Mouse (Mus musculus) limb, embryonic 13.5 days (tissue): ENCODE measurements around the gene Hoxd8. TPM values are rescaled to one million over a fixed set of nuclear protein-coding genes. Genes with fewer than 3 reads are reported as not detected.

Experiments
- ATAC-seq: fragments of 200-750 bp; cut with Nextera tagmentation; 2 replicates; pipeline ENCODE4 v1.8.0; 2017; ENCODE audit warnings: low read depth, moderate number of reproducible peaks, moderate TSS enrichment; ENCODE audit not compliant: low FRiP score
- H3K27ac ChIP-seq: fragments of 300-500 bp; sonication (generic); 2 replicates; pipeline ENCODE4 v1.5.1; 2015; ENCODE audit warnings: inconsistent platforms, mild to moderate bottlenecking, moderate library complexity
- H3K27me3 ChIP-seq: fragments of 300-500 bp; sonication (generic); 2 replicates; pipeline ENCODE4 v1.6.1; 2015; ENCODE audit warnings: mild to moderate bottlenecking, inconsistent platforms
- H3K36me3 ChIP-seq: fragments of 300-500 bp; sonication (generic); 2 replicates; pipeline ENCODE4 v1.6.1; 2015; ENCODE audit warnings: inconsistent platforms, mild to moderate bottlenecking, moderate library complexity
- H3K4me1 ChIP-seq: fragments of 300-500 bp; sonication (generic); 2 replicates; pipeline ENCODE4 v1.6.1; 2015; ENCODE audit warnings: inconsistent platforms
- H3K4me2 ChIP-seq: fragments of 300-500 bp; sonication (generic); replicated peaks from 2 replicates; pipeline ENCODE4 v1.6.1; 2015; ENCODE audit warnings: inconsistent platforms, mild to moderate bottlenecking, moderate library complexity
- H3K4me3 ChIP-seq: fragments of 300-500 bp; sonication (generic); 2 replicates; pipeline ENCODE4 v1.5.1; 2015; ENCODE audit warnings: moderate library complexity, mild to moderate bottlenecking, inconsistent platforms
- H3K9ac ChIP-seq: fragments of 300-500 bp; sonication (generic); 2 replicates; pipeline ENCODE4 v1.6.1; 2015; ENCODE audit warnings: mild to moderate bottlenecking, inconsistent platforms
- H3K9me3 ChIP-seq: fragments of 300-500 bp; sonication (generic); 2 replicates; pipeline ENCODE4 v1.6.1; 2016; ENCODE audit warnings: inconsistent platforms
- WGBS: fragments of 180-500 bp; shearing (Covaris S2); methylation state at CpG from one replicate; pipeline ENCODE4 v1.1.7; 2015; 5-methylcytosine and 5-hydroxymethylcytosine counted together
- polyA plus RNA-seq: library from polyadenylated mRNA; unstranded; fragments of >200 nt; fragmentation: Nextera tagmentation; extraction: Ambion mirVana; gene quantifications from 2 replicates; pipeline ENCODE4 v1.2.1, GENCODE M21; 2015

Hoxd8 gene
- polyA plus RNA-seq, 1 experiment from 2014 or later: 7.5 TPM

- H3K9ac ChIP-seq: 0 out of 2 replicates have a peak overlapping the region, but pooled peaks have one; percentile 87
- H3K4me3 ChIP-seq: peak overlapping the region; percentile 63
- no peaks in the 10 kb centered on the region for H3K9me3 ChIP-seq
- no peak for ATAC-seq
- H3K36me3 ChIP-seq: no peaks in the 10 kb centered on the region
- 6% methylated on average over 26 of the region's 26 CpGs for WGBS
- peak overlapping the region; percentile 44; the same call in 1 of the 2 replicates for H3K27ac ChIP-seq
- peaks cover 39% of the 10 kb centered on the region for H3K4me1 ChIP-seq
- H3K27me3 ChIP-seq: peaks cover 85% of the 10 kb centered on the region
- peak overlapping the region; percentile 77 for H3K4me2 ChIP-seq
These were observed 559 bp upstream of the Hoxd8 start for GRCm38 (mm10) chr2:74703720-74704392.

- 2% methylated on average over 20 of the region's 66 CpGs for WGBS
- ATAC-seq: peak; percentile 24; the same call in 1 of the 2 replicates
- Histone ChIP-seq H3K9ac (peak overlapping the region; percentile 87), H3K4me3 (peak overlapping the region; percentile 63), H3K36me3 (no peaks in the 10 kb centered on the region), H3K27me3 (peaks cover 87% of the 10 kb centered on the region), H3K4me2 (peak overlapping the region; percentile 77), H3K9me3 (no peaks in the 10 kb centered on the region), H3K27ac (peak overlapping the region; percentile 90), H3K4me1 (peaks cover 29% of the 10 kb centered on the region)
These were observed 618 bp downstream of the Hoxd8 start for GRCm38 (mm10) chr2:74704999-74705466.

- Histone ChIP-seq H3K4me3 (peak overlapping the region; percentile 63), H3K27me3 (peaks cover 87% of the 10 kb centered on the region), H3K4me1 (peaks cover 23% of the 10 kb centered on the region), H3K9ac (peak overlapping the region; percentile 87), H3K27ac (peak overlapping the region; percentile 90), H3K4me2 (peak overlapping the region; percentile 77), H3K9me3 (no peaks in the 10 kb centered on the region), H3K36me3 (no peaks in the 10 kb centered on the region)
- ATAC-seq: no peak
- WGBS: under 1% methylated on average over 52 of the region's 85 CpGs
These were observed 1.2 kb downstream of the Hoxd8 start for GRCm38 (mm10) chr2:74705467-74706089.

- H3K36me3 ChIP-seq: no peaks in the 10 kb centered on the region
- H3K4me3 ChIP-seq: peak overlapping the region; percentile 63
- peak overlapping the region; percentile 87 for H3K9ac ChIP-seq
- H3K9me3 ChIP-seq: no peaks in the 10 kb centered on the region
- H3K27ac ChIP-seq: no peak overlapping the region
- under 1% methylated on average over 13 of the region's 13 CpGs for WGBS
- H3K27me3 ChIP-seq: peaks cover 85% of the 10 kb centered on the region
- no peak for ATAC-seq
- H3K4me2 ChIP-seq: peak overlapping the region; percentile 77
- H3K4me1 ChIP-seq: peaks cover 19% of the 10 kb centered on the region
These were observed 2.1 kb downstream of the Hoxd8 start for GRCm38 (mm10) chr2:74706393-74706960.

- Histone ChIP-seq H3K27me3 (peaks cover 91% of the 10 kb centered on the region), H3K4me3 (peak overlapping the region; percentile 24), H3K4me1 (peaks cover 27% of the 10 kb centered on the region), H3K9me3 (no peaks in the 10 kb centered on the region), H3K9ac (0 out of 2 replicates have a peak overlapping the region, but pooled peaks have one; percentile 48), H3K27ac (no peak overlapping the region), H3K4me2 (peak overlapping the region; percentile 47), H3K36me3 (no peaks in the 10 kb centered on the region)
- WGBS: 23% methylated on average over 7 of the region's 7 CpGs
- no peak for ATAC-seq
These were observed 3.2 kb downstream of the Hoxd8 start for GRCm38 (mm10) chr2:74707599-74707998.

- H3K9me3 ChIP-seq: no peaks in the 10 kb centered on the region
- 26% methylated on average over 4 of the region's 4 CpGs for WGBS
- H3K4me1 ChIP-seq: peaks cover 24% of the 10 kb centered on the region
- H3K27me3 ChIP-seq: peaks cover 93% of the 10 kb centered on the region
- no peaks in the 10 kb centered on the region for H3K36me3 ChIP-seq
- H3K27ac ChIP-seq: 0 out of 2 replicates have a peak overlapping the region, but pooled peaks have one; percentile 0
- H3K4me3 ChIP-seq: no peak overlapping the region
- 0 out of 2 replicates have a peak overlapping the region, but pooled peaks have one; percentile 4 for H3K4me2 ChIP-seq
- no peak for ATAC-seq
- H3K9ac ChIP-seq: no peak overlapping the region
These were observed 4.3 kb downstream of the Hoxd8 start for GRCm38 (mm10) chr2:74708676-74709075.

- no peak overlapping the region for H3K9ac ChIP-seq
- H3K4me3 ChIP-seq: no peak overlapping the region
- H3K4me2 ChIP-seq: no peak overlapping the region
- no peaks in the 10 kb centered on the region for H3K36me3 ChIP-seq
- H3K27ac ChIP-seq: no peak overlapping the region
- H3K9me3 ChIP-seq: no peaks in the 10 kb centered on the region
- WGBS: 18% methylated on average over 5 of the region's 5 CpGs
- peaks cover 93% of the 10 kb centered on the region for H3K27me3 ChIP-seq
- no peak for ATAC-seq
- peaks cover 24% of the 10 kb centered on the region for H3K4me1 ChIP-seq
These were observed 5.3 kb downstream of the Hoxd8 start for GRCm38 (mm10) chr2:74709465-74710419.

- H3K9me3 ChIP-seq: no peaks in the 10 kb centered on the region
- no peaks in the 10 kb centered on the region for H3K36me3 ChIP-seq
- 1% methylated on average over 16 of the region's 16 CpGs for WGBS
- peaks cover 95% of the 10 kb centered on the region for H3K27me3 ChIP-seq
- no peak overlapping the region for H3K9ac ChIP-seq
- H3K4me3 ChIP-seq: peak overlapping the region; percentile 53
- ATAC-seq: no peak
- H3K4me2 ChIP-seq: peak overlapping the region; percentile 72
- peaks cover 24% of the 10 kb centered on the region for H3K4me1 ChIP-seq
- H3K27ac ChIP-seq: no peak overlapping the region
These were observed 6.6 kb downstream of the Hoxd8 start for GRCm38 (mm10) chr2:74710929-74711543.

- peaks cover 27% of the 10 kb centered on the region for H3K4me1 ChIP-seq
- peaks cover 96% of the 10 kb centered on the region for H3K27me3 ChIP-seq
- WGBS: under 1% methylated on average over 65 of the region's 65 CpGs
These were observed 7.6 kb downstream of the Hoxd8 start, which contains the start of the genes Hoxd3 and Hoxd4 for GRCm38 (mm10) chr2:74711721-74712621. TSS of gene Hoxd3 (plus strand) at chr2:74711927. TSS of gene Hoxd4 (plus strand) at chr2:74711929.

More at GRCm38 (mm10) chr2:74711721-74712621, 7.6 kb downstream of the Hoxd8 start, which contains the start of the genes Hoxd3 and Hoxd4:
- Histone ChIP-seq H3K27ac (peak within 1 kb of the TSS; percentile 58), H3K36me3 (no peaks in the 10 kb centered on the region), H3K9me3 (no peaks in the 10 kb centered on the region), H3K4me3 (peak within 1 kb of the TSS; percentile 53), H3K9ac (peak within 1 kb of the TSS; percentile 69), H3K4me2 (peak within 1 kb of the TSS; percentile 72)
- 0 out of 2 replicates have a peak, but pooled peaks have one; percentile 34 for ATAC-seq
